Mouse (Mus musculus) heart, embryonic 12.5 days (tissue): ENCODE data around the gene Rbpj. TPM values are rescaled to one million over a fixed set of nuclear protein-coding genes. Genes with fewer than 3 reads are reported as not detected.

ENCODE experiments used
- ATAC-seq: fragments of 200-750 bp; cut with Nextera tagmentation; 2 replicates; pipeline ENCODE4 v1.8.0; 2017; ENCODE audit warnings: moderate TSS enrichment, moderate library complexity; ENCODE audit not compliant: insufficient number of reproducible peaks, low FRiP score
- H3K27ac ChIP-seq: fragments of 300-500 bp; sonication (generic); 2 replicates; pipeline ENCODE4 v1.5.1; 2016; ENCODE audit warnings: mild to moderate bottlenecking, moderate library complexity; ENCODE audit not compliant: poor library complexity, severe bottlenecking
- H3K27me3 ChIP-seq: fragments of 300-500 bp; sonication (generic); replicated peaks from 2 replicates; pipeline ENCODE4 v1.6.1; 2016; ENCODE audit warnings: mild to moderate bottlenecking, moderate library complexity
- H3K36me3 ChIP-seq: fragments of 300-500 bp; sonication (generic); 2 replicates; pipeline ENCODE4 v1.6.1; 2016; ENCODE audit warnings: mild to moderate bottlenecking, moderate library complexity
- H3K4me1 ChIP-seq: fragments of 300-500 bp; sonication (generic); replicated peaks from 2 replicates; pipeline ENCODE4 v1.6.1; 2016; ENCODE audit warnings: mild to moderate bottlenecking
- H3K4me2 ChIP-seq: fragments of 300-500 bp; sonication (generic); 2 replicates; pipeline ENCODE4 v1.6.1; 2016; ENCODE audit warnings: mild to moderate bottlenecking, moderate library complexity
- H3K4me3 ChIP-seq: fragments of 300-500 bp; sonication (generic); 2 replicates; pipeline ENCODE4 v1.5.1; 2016; ENCODE audit warnings: mild to moderate bottlenecking
- H3K9ac ChIP-seq: fragments of 300-500 bp; sonication (generic); 2 replicates; pipeline ENCODE4 v1.6.1; 2016; ENCODE audit warnings: mild to moderate bottlenecking, moderate library complexity
- H3K9me3 ChIP-seq: fragments of 300-500 bp; sonication (generic); replicated peaks from 2 replicates; pipeline ENCODE4 v1.6.1; 2016; ENCODE audit warnings: mild to moderate bottlenecking, moderate library complexity
- WGBS: fragments of 180-500 bp; shearing (Covaris S2); methylation state at CpG from one replicate; pipeline ENCODE4 v1.1.7; 2016; 5-methylcytosine and 5-hydroxymethylcytosine counted together
- polyA plus RNA-seq: library from polyadenylated mRNA; unstranded; fragments of >200 nt; fragmentation: Nextera tagmentation; extraction: Ambion mirVana; gene quantifications from 2 replicates; pipeline ENCODE4 v1.2.1, GENCODE M21; 2016

Rbpj gene
- polyA plus RNA-seq, 1 experiment from 2014 or later, result 27.0 TPM

GRCm38 (mm10) chr5:53638647-53639046 is 172.7 kb downstream of the Rbpj start:
- peaks cover 4% of the 10 kb centered on the region; the same call in 1 of the 2 replicates for H3K4me1 ChIP-seq
- no peak overlapping the region for H3K4me3 ChIP-seq
- no peak overlapping the region for H3K4me2 ChIP-seq
- H3K27me3 ChIP-seq, result no peaks in the 10 kb centered on the region
- ATAC-seq, result no peak
- no peak overlapping the region for H3K27ac ChIP-seq
- 66% methylated on average over 3 of the region's 3 CpGs for WGBS
- H3K9ac ChIP-seq, result no peak overlapping the region
- H3K9me3 ChIP-seq, result no peaks in the 10 kb centered on the region
- H3K36me3 ChIP-seq, result peaks cover 10% of the 10 kb centered on the region

- Histone ChIP-seq H3K36me3 (peaks cover 36% of the 10 kb centered on the region), H3K27ac (no peak overlapping the region), H3K9me3 (no peaks in the 10 kb centered on the region), H3K9ac (no peak overlapping the region), H3K4me2 (no peak overlapping the region), H3K4me1 (no peaks in the 10 kb centered on the region), H3K4me3 (no peak overlapping the region), H3K27me3 (no peaks in the 10 kb centered on the region)
- no peak for ATAC-seq
- 78% methylated on average over 6 of the region's 9 CpGs for WGBS
These were observed 180.7 kb downstream of the Rbpj start for GRCm38 (mm10) chr5:53646669-53647068.

- Histone ChIP-seq H3K27ac (no peak overlapping the region), H3K36me3 (peaks cover 40% of the 10 kb centered on the region)
These were observed 181.4 kb downstream of the Rbpj start for GRCm38 (mm10) chr5:53647358-53647757.

GRCm38 (mm10) chr5:53656596-53656995 is 190.6 kb downstream of the Rbpj start:
- H3K27me3 ChIP-seq, result no peaks in the 10 kb centered on the region
- WGBS, result 37% methylated on average over 1 of the region's 1 CpGs
- peaks cover 18% of the 10 kb centered on the region for H3K36me3 ChIP-seq
- no peak for ATAC-seq
- H3K9me3 ChIP-seq, result no peaks in the 10 kb centered on the region
- H3K4me3 ChIP-seq, result no peak overlapping the region
- no peak overlapping the region for H3K27ac ChIP-seq
- H3K4me2 ChIP-seq, result no peak overlapping the region
- no peaks in the 10 kb centered on the region; the same call in none of the 2 replicates for H3K4me1 ChIP-seq
- no peak overlapping the region for H3K9ac ChIP-seq

More at GRCm38 (mm10) chr5:53647358-53647757, 181.4 kb downstream of the Rbpj start:
- H3K4me2 ChIP-seq, result no peak overlapping the region
- no peak overlapping the region for H3K4me3 ChIP-seq
- H3K9ac ChIP-seq, result no peak overlapping the region
- H3K9me3 ChIP-seq, result no peaks in the 10 kb centered on the region
- no peak for ATAC-seq
- 87% methylated on average over 2 of the region's 2 CpGs for WGBS
- no peaks in the 10 kb centered on the region for H3K27me3 ChIP-seq
- no peaks in the 10 kb centered on the region for H3K4me1 ChIP-seq

GRCm38 (mm10) chr5:53657925-53658324 is 192.0 kb downstream of the Rbpj start:
- Histone ChIP-seq H3K27me3 (no peaks in the 10 kb centered on the region), H3K9ac (no peak overlapping the region), H3K27ac (no peak overlapping the region), H3K9me3 (no peaks in the 10 kb centered on the region), H3K4me1 (no peaks in the 10 kb centered on the region; the same call in none of the 2 replicates), H3K4me3 (no peak overlapping the region), H3K36me3 (peaks cover 7% of the 10 kb centered on the region), H3K4me2 (no peak overlapping the region)
- WGBS, result 82% methylated on average over 6 of the region's 6 CpGs
- no peak for ATAC-seq

GRCm38 (mm10) chr5:53661508-53661907 is 195.6 kb downstream of the Rbpj start:
- no peaks in the 10 kb centered on the region; the same call in none of the 2 replicates for H3K4me1 ChIP-seq
- H3K27me3 ChIP-seq, result no peaks in the 10 kb centered on the region
- no peak overlapping the region for H3K27ac ChIP-seq
- 77% methylated on average over 2 of the region's 2 CpGs for WGBS
- H3K4me2 ChIP-seq, result no peak overlapping the region
- H3K9ac ChIP-seq, result no peak overlapping the region
- no peak for ATAC-seq
- H3K4me3 ChIP-seq, result no peak overlapping the region
- no peaks in the 10 kb centered on the region for H3K9me3 ChIP-seq
- no peaks in the 10 kb centered on the region; the same call in 1 of the 2 replicates for H3K36me3 ChIP-seq

- no peak overlapping the region for H3K4me3 ChIP-seq
- no peaks in the 10 kb centered on the region; the same call in none of the 2 replicates for H3K4me1 ChIP-seq
- 24% methylated on average over 1 of the region's 1 CpGs for WGBS
- H3K27me3 ChIP-seq, result no peaks in the 10 kb centered on the region
- no peak overlapping the region for H3K27ac ChIP-seq
- H3K9me3 ChIP-seq, result no peaks in the 10 kb centered on the region
- H3K36me3 ChIP-seq, result no peaks in the 10 kb centered on the region; the same call in 1 of the 2 replicates
- ATAC-seq, result no peak
- H3K4me2 ChIP-seq, result no peak overlapping the region
- H3K9ac ChIP-seq, result no peak overlapping the region
These were observed 196.5 kb downstream of the Rbpj start for GRCm38 (mm10) chr5:53662413-53662812.

GRCm38 (mm10) chr5:53663665-53664064 is 197.7 kb downstream of the Rbpj start:
- Histone ChIP-seq H3K9ac (no peak overlapping the region), H3K36me3 (no peaks in the 10 kb centered on the region; the same call in 1 of the 2 replicates)

GRCm38 (mm10) chr5:53668021-53668420 is 202.1 kb downstream of the Rbpj start:
- Histone ChIP-seq H3K4me3 (no peak overlapping the region), H3K9ac (no peak overlapping the region), H3K4me2 (no peak overlapping the region), H3K4me1 (peaks cover 6% of the 10 kb centered on the region), H3K27me3 (no peaks in the 10 kb centered on the region), H3K36me3 (no peaks in the 10 kb centered on the region), H3K9me3 (no peaks in the 10 kb centered on the region), H3K27ac (no peak overlapping the region)
- 78% methylated on average over 5 of the region's 5 CpGs for WGBS
- ATAC-seq, result no peak

More at GRCm38 (mm10) chr5:53663665-53664064, 197.7 kb downstream of the Rbpj start:
- H3K4me1 ChIP-seq, result no peaks in the 10 kb centered on the region; the same call in none of the 2 replicates
- H3K4me3 ChIP-seq, result no peak overlapping the region
- no peak overlapping the region for H3K4me2 ChIP-seq
- H3K27me3 ChIP-seq, result no peaks in the 10 kb centered on the region
- no peak overlapping the region for H3K27ac ChIP-seq
- no peaks in the 10 kb centered on the region for H3K9me3 ChIP-seq
- ATAC-seq, result no peak

- Histone ChIP-seq H3K4me3 (no peak overlapping the region), H3K9ac (no peak overlapping the region), H3K36me3 (no peaks in the 10 kb centered on the region), H3K4me1 (peaks cover 6% of the 10 kb centered on the region), H3K9me3 (no peaks in the 10 kb centered on the region), H3K27ac (no peak overlapping the region), H3K27me3 (no peaks in the 10 kb centered on the region; the same call in 1 of the 2 replicates), H3K4me2 (no peak overlapping the region)
- ATAC-seq, result no peak
- WGBS, result 79% methylated on average over 10 of the region's 10 CpGs
These were observed 204.5 kb downstream of the Rbpj start for GRCm38 (mm10) chr5:53670321-53670938.

GRCm38 (mm10) chr5:53671507-53671906 is 205.6 kb downstream of the Rbpj start:
- Histone ChIP-seq H3K4me2 (no peak overlapping the region), H3K36me3 (no peaks in the 10 kb centered on the region), H3K4me3 (no peak overlapping the region), H3K4me1 (peaks cover 6% of the 10 kb centered on the region), H3K9ac (no peak overlapping the region), H3K27me3 (peaks cover 2% of the 10 kb centered on the region), H3K27ac (no peak overlapping the region), H3K9me3 (no peaks in the 10 kb centered on the region)
- 35% methylated on average over 4 of the region's 4 CpGs for WGBS
- no peak for ATAC-seq

GRCm38 (mm10) chr5:53672352-53672751 is 206.4 kb downstream of the Rbpj start:
- WGBS, result 17% methylated on average over 5 of the region's 5 CpGs
- no peak overlapping the region for H3K27ac ChIP-seq
- peaks cover 6% of the 10 kb centered on the region for H3K4me1 ChIP-seq
- H3K9ac ChIP-seq, result no peak overlapping the region
- no peaks in the 10 kb centered on the region for H3K36me3 ChIP-seq
- ATAC-seq, result 0 out of 2 replicates have a peak, but pooled peaks have one; percentile 51
- peaks cover 9% of the 10 kb centered on the region for H3K27me3 ChIP-seq
- H3K4me2 ChIP-seq, result no peak overlapping the region
- H3K9me3 ChIP-seq, result no peaks in the 10 kb centered on the region
- H3K4me3 ChIP-seq, result no peak overlapping the region
